Mouse (Mus musculus): Measurements from ENCODE around the gene Cdc42ep5. TPM values are rescaled to one million over a fixed set of nuclear protein-coding genes. Genes with fewer than 3 reads are reported as not detected.
"Not testable (repeated sequence)": the region's sequence is repeated elsewhere in the genome, so short reads cannot be mapped to it uniquely, and the experiment has no call there.

The Cdc42ep5 gene
- total RNA-seq (2021), result 1 to 10 TPM; 2.4 to 3.2 TPM
- long read RNA-seq, experiment 1, partial matches to known transcripts, result 0 of 4 reads
- long read RNA-seq, experiment 1, other reads (novel, unspliced or antisense), result 0 of 4 reads
- long read RNA-seq, experiment 2, partial matches to known transcripts, result 0 of 3 reads
- long read RNA-seq, experiment 2, other reads (novel, unspliced or antisense), result 0 of 3 reads

DNA sequence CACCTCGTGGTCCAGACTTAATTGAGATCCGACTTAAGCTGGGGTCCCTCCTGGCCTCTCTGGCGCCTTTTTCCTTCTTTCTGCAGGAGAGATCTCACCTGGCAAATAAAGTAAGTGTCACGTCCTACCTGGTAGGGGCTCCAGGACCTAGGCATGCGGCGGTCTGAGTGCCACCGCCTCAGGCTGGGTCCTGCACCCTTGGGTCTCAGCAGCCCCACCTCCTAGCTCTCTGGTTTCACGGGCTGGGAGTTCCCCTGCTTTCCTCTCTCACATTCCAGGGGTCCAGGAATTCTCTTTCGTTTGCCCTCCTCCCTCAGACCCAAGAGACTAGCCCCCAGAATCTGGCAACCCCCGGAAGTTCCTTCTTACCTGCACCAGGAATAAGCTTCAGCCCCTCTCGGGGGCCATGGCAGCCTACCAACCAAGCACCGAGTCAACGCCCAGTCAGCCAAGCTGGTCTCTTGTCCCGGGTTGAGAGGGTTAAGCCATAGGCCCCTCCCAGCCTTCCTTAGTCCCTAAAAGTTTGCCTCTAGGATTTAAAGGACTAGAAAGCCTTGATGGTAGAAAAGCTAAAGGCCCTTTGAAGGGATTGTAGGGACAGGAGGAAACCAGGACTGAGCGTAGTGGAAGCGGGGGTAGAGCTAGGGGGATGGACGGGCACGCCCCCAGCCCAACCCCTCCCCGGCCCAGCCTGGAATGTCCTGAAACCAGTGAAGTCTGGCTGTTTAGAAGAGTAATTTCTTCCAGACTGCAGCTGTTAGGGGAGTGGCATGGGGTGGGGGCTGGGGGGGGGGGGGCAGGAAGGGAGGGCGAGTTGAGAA lies at the start of gene Cdc42ep5:
Gene Cdc42ep5 (minus strand): TSS at position 771 of the 821 bp plus-strand sequence.
- no peak for DNase-seq (ENCODE audit: low spot score in 2 of 2)
- intact Hi-C loops (cut with DNase I), result no loop called here

DNA sequence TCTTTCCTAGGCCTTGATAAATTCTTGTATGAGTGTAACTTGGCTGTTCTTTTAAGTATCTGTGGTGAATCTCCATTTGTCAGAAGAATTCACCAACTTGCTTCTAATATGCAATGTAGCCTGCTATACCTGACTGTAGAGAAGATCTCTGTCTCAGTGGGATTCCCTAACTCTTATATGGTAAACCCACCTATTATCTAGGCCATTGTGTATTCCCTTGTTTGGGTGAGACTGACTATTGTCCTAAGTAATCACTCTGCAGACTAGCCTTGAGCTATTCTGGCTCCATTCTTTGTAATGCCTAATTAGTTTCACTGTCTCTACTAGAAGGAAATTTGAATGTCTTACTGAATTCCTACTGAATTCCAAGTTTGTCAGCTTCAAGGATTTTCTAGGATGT lies 48.8 kb upstream of the Cdc42ep5 start:
- intact Hi-C loops (cut with DNase I), result loop anchor here (10.0 kb wide), 1 partner anchor 51 kb away; no protein-coding TSS in a partner anchor
- DNase-seq (ENCODE audit: low spot score in 2 of 2), result not testable (repeated sequence)

GRCm38 (mm10) chr7:4208626-4209025 lies 44.0 kb upstream of the Cdc42ep5 start:
- no peak for DNase-seq (ENCODE audit: low spot score in 2 of 2)
- intact Hi-C loops (cut with DNase I), result no loop called here

GRCm38 (mm10) chr7:4207126-4207525 lies 42.5 kb upstream of the Cdc42ep5 start:
- intact Hi-C loops (cut with DNase I), result no loop called here
- no peak for DNase-seq (ENCODE audit: low spot score in 2 of 2)

GRCm38 (mm10) chr7:4178438-4178837 lies 13.8 kb upstream of the Cdc42ep5 start:
- intact Hi-C loops (cut with DNase I), result no loop called here
- peak in 1 of 2 experiments; percentile 2 for DNase-seq (ENCODE audit: low spot score in 2 of 2)

- intact Hi-C loops (cut with DNase I), result no loop called here
Observed at GRCm38 (mm10) chr7:4170193-4170938, 5.7 kb upstream of the Cdc42ep5 start.

DNA sequence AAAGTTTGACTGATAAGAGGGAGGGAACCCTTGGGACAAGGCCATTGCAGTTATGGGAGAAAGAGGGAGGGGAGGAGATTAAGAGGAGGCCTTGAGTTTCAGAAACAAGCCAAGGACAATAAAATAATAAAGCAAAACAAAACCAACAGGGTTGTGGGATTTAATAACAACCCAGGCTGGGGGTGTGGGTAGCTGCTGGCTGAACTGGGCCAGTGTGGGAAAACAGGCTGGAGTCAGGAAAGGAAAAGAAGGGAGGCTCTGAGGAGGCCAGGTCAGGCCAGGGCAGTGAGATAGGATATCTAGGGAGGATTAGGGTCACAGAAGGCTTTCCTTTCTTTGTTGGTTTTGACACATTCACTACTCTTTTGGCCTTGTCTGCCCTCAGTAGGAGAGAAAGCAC lies 2.4 kb upstream of the Cdc42ep5 start:
- intact Hi-C loops (cut with DNase I), result no loop called here
- DNase-seq (ENCODE audit: low spot score in 2 of 2), result no peak

More at GRCm38 (mm10) chr7:4170193-4170938, 5.7 kb upstream of the Cdc42ep5 start:
- no peak for DNase-seq (ENCODE audit: low spot score in 2 of 2)

- intact Hi-C loops (cut with DNase I), result no loop called here
- DNase-seq (ENCODE audit: low spot score in 2 of 2), result no peak
Observed at GRCm38 (mm10) chr7:4165286-4165685, 626 bp upstream of the Cdc42ep5 start.

- intact Hi-C loops (cut with DNase I), result no loop called here
- no peak for DNase-seq (ENCODE audit: low spot score in 2 of 2)
Observed at GRCm38 (mm10) chr7:4163571-4164072, 1.0 kb downstream of the Cdc42ep5 start.

DNA sequence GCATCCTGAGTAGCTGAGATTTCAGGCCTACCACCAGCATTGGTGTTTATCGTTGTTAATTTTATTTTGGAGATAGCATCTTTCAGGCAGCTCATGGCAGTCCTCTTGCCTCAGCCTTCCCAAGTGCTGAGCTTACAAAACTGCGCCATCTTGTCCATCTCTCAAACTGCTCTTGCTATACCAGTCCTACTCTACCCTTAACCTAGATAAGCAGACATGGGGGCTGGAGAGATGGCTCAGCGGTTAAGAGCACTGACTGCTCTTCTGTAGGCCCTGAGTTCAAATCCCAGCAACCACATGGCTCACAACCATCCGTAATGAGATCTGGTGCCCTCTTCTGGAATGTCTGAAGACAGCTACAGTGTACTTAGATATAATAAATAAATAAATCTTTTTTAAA lies 3.1 kb downstream of the Cdc42ep5 start:
- intact Hi-C loops (cut with DNase I); DNase-seq (ENCODE audit: low spot score in 2 of 2): not testable (repeated sequence)

- DNase-seq (ENCODE audit: low spot score in 2 of 2), result no peak
- intact Hi-C loops (cut with DNase I), result no loop called here
Observed at GRCm38 (mm10) chr7:4154976-4155375, 9.7 kb downstream of the Cdc42ep5 start.

GRCm38 (mm10) chr7:4154356-4154755 lies 10.3 kb downstream of the Cdc42ep5 start:
- intact Hi-C loops (cut with DNase I), result no loop called here
- no peak for DNase-seq (ENCODE audit: low spot score in 2 of 2)

- intact Hi-C loops (cut with DNase I), result no loop called here
- no peak for DNase-seq (ENCODE audit: low spot score in 2 of 2)
Observed at GRCm38 (mm10) chr7:4151241-4151640, 13.4 kb downstream of the Cdc42ep5 start.

DNA sequence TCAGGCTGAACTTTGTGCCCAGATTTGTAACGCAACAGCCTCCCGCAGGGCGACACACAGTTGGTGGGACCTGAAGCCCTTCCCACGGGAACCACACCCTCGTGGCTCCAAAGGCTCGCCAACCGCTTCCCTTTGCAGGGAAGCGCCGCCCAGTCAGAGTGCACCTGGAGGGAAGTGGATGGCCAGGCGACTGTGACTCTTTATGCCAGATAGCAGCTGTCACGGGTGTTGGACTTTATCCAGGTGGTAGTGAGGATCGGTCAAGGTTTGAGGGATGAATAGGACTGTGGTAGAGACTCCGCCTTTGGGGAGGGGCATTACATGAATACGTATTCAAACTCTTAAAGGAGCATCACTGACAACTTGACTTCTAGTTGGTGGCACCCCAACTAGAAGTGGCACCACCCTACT lies 13.8 kb downstream of the Cdc42ep5 start:
- DNase-seq (ENCODE audit: low spot score in 2 of 2), result peak in 1 of 2 experiments; percentile 39
- intact Hi-C loops (cut with DNase I), result no loop called here

DNA sequence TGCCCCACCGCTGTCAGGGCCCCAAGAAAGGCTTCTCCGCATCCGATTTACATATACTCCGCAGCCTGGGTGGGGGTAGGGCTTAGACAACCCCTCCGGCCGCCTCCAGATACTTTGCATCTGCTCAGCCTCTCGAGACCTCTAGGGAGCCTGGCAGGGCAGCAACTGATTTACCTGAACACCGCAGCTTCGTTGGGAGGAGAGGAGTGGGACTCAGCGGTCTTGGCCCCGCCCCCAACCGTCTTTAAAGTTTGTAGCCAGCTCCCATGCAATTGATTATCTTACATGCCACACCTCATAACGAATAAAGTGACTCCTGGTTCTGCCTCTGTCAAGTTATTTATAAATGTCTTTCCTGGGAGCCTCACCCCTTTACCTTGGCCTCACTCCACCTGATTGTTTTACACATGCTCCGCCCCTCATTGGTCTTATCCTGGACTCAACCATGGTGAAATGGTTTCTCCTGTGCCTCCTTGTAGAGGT lies 14.6 kb downstream of the Cdc42ep5 start, which contains the start of gene Leng9:
Gene Leng9 (minus strand): TSS at position 316 of the 483 bp plus-strand sequence.
- intact Hi-C loops (cut with DNase I), result no loop called here
- DNase-seq (ENCODE audit: low spot score in 2 of 2), result no peak

GRCm38 (mm10) chr7:4149209-4150054 lies 15.2 kb downstream of the Cdc42ep5 start:
- DNase-seq (ENCODE audit: low spot score in 2 of 2), result peak; percentile 77 to 80
- intact Hi-C loops (cut with DNase I), result loop anchor here (5.0 kb wide), 2 partner anchors 278 to 323 kb away; no protein-coding TSS in a partner anchor

DNA sequence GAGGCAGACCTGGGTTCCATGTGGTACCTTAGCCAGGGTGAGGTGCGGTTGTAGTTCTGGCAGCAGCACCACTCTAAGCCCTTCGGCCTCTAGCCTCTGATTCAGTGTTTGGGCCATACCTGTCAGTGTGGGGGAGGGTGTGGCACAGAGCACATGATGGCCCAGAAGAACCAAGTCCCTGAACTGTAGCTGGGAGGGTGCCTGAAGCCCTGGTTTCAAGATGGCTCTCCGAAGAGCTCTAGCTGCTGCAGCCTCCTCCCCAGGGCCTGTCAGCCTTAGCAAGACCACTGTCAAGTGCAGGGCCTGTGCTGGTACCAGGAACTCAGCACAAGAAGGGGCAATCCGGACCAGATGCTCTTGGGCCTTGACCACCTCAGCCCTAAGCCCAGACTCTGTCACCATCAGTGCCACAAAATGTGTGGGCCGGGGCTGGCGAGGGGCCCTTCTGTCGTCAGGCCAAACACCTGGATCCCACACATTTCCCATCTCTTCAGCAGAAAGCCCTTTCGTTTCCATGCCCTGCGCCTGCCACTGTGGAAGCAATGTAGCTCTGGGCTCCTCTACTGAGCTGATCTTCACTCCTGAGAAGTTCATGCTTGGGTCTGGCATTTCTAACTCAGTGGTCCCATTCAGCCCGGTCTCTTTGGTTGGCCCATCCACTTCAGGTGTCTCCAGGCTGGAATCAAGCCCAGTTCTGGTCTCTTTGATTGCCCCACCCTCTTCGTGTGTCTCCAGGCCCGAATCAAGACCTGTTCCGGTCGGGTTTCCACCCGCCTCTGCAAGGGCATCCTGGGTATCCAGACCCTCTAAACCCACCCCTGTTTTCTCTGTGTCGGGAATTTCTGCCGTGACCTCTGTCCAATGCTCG lies 16.1 kb downstream of the Cdc42ep5 start:
- peak in 1 of 2 experiments; percentile 28 for DNase-seq (ENCODE audit: low spot score in 2 of 2)
- intact Hi-C loops (cut with DNase I), result loop anchor here (5.0 kb wide), 2 partner anchors 279 to 324 kb away; no protein-coding TSS in a partner anchor

GRCm38 (mm10) chr7:4147836-4148235 lies 16.8 kb downstream of the Cdc42ep5 start:
- intact Hi-C loops (cut with DNase I), result loop anchor here (5.0 kb wide), 2 partner anchors 279 to 324 kb away; no protein-coding TSS in a partner anchor
- no peak for DNase-seq (ENCODE audit: low spot score in 2 of 2)

Measured in left cerebral cortex, postnatal 14 days (tissue).